Mouse (Mus musculus) myocyte (in vitro differentiated cells): ENCODE measurements around the gene Prune1.

Experiments used
- CEBPB ChIP-seq: IDR thresholded peaks from 2 replicates; pipeline ENCODE4 v1.6.1; 2011; ENCODE audit warnings: mild to moderate bottlenecking, moderate library complexity; ENCODE audit not compliant: poor library complexity, insufficient read depth, severe bottlenecking
- MAX ChIP-seq: IDR thresholded peaks from one replicate; pipeline ENCODE4 v1.6.1; 2011; ENCODE audit warnings: low read depth, mild to moderate bottlenecking, control low read depth
- MYOG ChIP-seq, 3 experiments: IDR thresholded peaks; one replicate each; pipeline ENCODE4 v1.6.1; 2011; ENCODE audit warnings: control low read depth in 2 of 3, low read depth in 2 of 3, mild to moderate bottlenecking in 2 of 3; ENCODE audit not compliant: insufficient read length in 2 of 3, control insufficient read depth in 1 of 3, insufficient read depth in 1 of 3
- POLR2A ChIP-seq: IDR thresholded peaks from one replicate; pipeline ENCODE4 v1.6.1; 2011; ENCODE audit warnings: low read depth, mild to moderate bottlenecking, control low read depth, moderate library complexity; ENCODE audit not compliant: insufficient read length
- POLR2AphosphoS2 ChIP-seq: IDR thresholded peaks from one replicate; pipeline ENCODE4 v1.6.1; 2011; ENCODE audit warnings: low read depth, control low read depth; ENCODE audit not compliant: insufficient read length
- USF1 ChIP-seq: IDR thresholded peaks from one replicate; pipeline ENCODE4 v1.6.1; 2011; ENCODE audit warnings: low read depth, mild to moderate bottlenecking, control low read depth, moderate library complexity

DNA sequence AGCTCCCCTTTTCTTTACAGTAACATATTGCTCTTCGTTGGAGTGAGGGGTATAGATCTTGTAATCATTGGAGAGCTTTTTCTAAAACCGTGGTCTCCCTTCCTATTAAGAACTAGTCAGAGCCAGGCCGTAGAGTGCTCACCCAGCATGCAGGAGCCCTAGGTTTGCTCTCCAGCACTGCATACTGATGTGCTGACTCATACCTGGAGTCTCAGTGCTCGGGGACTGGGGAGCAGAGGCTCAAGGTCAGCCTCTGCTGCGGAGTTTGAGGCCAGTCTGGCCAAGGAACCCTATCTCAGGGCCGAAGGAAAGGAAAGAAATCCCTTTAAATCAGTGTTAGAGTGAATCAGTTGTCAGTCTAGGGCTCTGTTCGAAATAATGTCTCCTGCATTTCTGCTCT lies 49.1 kb downstream of the Prune1 start:
- no peak for TF ChIP-seq POLR2A
- no peak for TF ChIP-seq USF1
- no peak for TF ChIP-seq POLR2AphosphoS2
- no peak for TF ChIP-seq MYOG (IDR thresholded peaks at IDR 0.05; ENCODE audit: control insufficient read depth in 1 of 3, insufficient read depth in 1 of 3, insufficient read length in 2 of 3, low read depth in 2 of 3)
- no peak for TF ChIP-seq MAX
- no peak for TF ChIP-seq CEBPB
